Mouse (Mus musculus): ENCODE data around the gene Tnni3k. TPM values are rescaled to one million over a fixed set of nuclear protein-coding genes. Genes with fewer than 3 reads are reported as not detected.

The Tnni3k gene
- total RNA-seq (2023), result not detected

DNA sequence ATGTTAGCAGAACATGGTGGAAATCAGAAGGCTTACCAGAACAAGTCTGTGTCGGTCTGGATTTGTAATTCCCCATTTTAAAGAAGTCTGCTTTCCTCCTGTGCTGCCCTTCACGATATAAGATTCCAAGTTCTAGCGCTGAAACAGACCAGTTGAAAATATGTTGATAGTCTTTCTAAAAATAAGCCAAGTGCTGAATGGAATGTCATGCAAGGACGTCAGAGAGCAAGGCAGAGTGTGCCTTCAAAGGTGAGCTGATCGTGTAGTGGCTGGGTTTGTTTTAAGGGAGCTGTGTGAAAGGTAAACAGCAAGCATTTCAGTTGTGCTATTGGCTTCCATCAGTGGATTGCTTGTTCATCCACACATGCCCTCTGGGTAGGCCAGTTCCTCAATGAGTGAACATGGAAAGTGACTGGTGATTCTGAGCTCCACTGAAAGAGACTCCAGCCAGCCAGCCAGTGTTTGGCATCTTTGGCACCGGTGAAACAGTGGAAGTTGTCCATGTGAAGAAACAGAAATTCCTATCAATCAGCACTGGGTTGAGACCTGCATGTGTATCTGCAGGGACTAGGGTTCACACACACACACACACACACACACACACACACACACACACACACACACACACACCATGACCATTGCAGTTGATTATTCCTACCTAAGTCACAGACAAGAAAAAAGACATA, at the start of gene Tnni3k:
Tnni3k (minus strand) TSS at position 177 of the 686 bp plus-strand sequence.

DNA sequence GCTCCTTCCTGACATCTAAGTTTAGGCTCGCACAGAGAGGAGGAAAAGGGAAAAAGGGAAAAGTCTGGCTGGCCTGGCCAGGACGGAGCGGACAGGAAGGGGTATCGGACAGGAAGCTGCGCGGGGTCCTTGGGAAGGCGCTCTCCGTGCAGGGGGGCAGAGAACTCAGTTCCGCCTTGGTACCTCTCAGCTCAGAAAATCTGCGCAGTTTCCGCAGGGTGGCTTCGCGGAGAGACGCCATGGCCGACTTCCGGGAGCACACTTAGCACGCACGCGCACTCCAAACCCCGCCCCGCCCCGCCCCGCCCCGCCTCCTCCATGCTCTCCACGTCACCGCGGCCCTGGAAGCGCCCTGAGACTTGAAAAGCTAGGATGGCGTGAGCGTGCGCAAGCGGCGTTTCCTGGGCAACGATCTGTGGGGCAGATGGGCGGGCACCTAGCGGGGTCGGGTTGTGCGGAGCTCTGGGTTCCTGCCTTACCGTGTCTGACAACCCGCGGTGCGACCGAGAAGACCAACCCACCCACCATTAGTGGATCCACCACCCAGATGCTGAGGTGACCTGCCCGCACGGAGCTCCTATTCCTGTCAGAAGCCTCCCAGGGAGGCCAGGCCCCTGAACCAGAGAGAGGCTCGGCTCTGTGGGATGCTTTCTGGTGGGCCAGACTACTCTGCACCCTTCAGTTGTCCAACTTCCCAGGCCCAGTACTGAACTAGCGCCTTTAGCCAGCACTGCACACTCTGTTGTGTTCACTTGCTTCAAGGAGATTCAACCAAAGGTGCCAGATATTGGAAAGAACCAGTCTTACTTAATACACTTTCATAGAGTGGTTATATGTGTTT, 38.1 kb upstream of the Tnni3k start, which contains the start of the genes Fpgt and Lrriq3:
Fpgt (minus strand) TSS at position 288 of the 841 bp plus-strand sequence.
Lrriq3 (plus strand) TSS at position 319 of the 841 bp plus-strand sequence.

Other genes starting within 250 kb of the Tnni3k start
- gene Fpgt, start 38.0 kb upstream of the Tnni3k start, total RNA-seq (2023), result 1 to 10 TPM; 1.8 to 3.4 TPM
- not detected for gene Lrriq3, start 38.0 kb upstream of the Tnni3k start, total RNA-seq (2023)

All from neutrophil, adult 59 days (primary cell).